Mouse (Mus musculus) adrenal gland, postnatal 4 days (tissue): Measurements from ENCODE around the gene Elmo3. TPM values are rescaled to one million over a fixed set of nuclear protein-coding genes. Genes with fewer than 3 reads are reported as not detected.

Source experiments
- DNase-seq, 2 experiments: peaks; one replicate each; pipeline ENCODE4 v3.0.0; 2021 to 2022; ENCODE audit warnings: low spot score in 2 of 2, mixed read lengths in 2 of 2
- long read RNA-seq, 2 experiments: library from polyadenylated mRNA; stranded (forward); transcript quantifications; one replicate each; pipeline ENCODE4 v2.0.0; 2021
- total RNA-seq, 2 experiments: library from RNA; stranded (reverse); gene quantifications; 2 replicates each; pipeline ENCODE4 v1.2.3; 2021

Gene Elmo3
- total RNA-seq = 10 to 100 TPM in 1 of 2 experiments, 1 to 10 TPM in 1; 9.2 to 13.6 TPM
- long read RNA-seq, experiment 1, transcript Elmo3-201 (20 exons, 3,189 nt) = major isoform, 6 of 12 reads
- long read RNA-seq, experiment 1, partial matches to known transcripts = 1 of 12 reads
- long read RNA-seq, experiment 1, other reads (novel, unspliced or antisense) = 4 of 12 reads
- long read RNA-seq, experiment 2, transcript Elmo3-201 (20 exons, 3,189 nt) = major isoform, 14 of 30 reads
- long read RNA-seq, experiment 2, partial matches to known transcripts = 4 of 30 reads
- long read RNA-seq, experiment 2, other reads (novel, unspliced or antisense) = 11 of 30 reads

DNA sequence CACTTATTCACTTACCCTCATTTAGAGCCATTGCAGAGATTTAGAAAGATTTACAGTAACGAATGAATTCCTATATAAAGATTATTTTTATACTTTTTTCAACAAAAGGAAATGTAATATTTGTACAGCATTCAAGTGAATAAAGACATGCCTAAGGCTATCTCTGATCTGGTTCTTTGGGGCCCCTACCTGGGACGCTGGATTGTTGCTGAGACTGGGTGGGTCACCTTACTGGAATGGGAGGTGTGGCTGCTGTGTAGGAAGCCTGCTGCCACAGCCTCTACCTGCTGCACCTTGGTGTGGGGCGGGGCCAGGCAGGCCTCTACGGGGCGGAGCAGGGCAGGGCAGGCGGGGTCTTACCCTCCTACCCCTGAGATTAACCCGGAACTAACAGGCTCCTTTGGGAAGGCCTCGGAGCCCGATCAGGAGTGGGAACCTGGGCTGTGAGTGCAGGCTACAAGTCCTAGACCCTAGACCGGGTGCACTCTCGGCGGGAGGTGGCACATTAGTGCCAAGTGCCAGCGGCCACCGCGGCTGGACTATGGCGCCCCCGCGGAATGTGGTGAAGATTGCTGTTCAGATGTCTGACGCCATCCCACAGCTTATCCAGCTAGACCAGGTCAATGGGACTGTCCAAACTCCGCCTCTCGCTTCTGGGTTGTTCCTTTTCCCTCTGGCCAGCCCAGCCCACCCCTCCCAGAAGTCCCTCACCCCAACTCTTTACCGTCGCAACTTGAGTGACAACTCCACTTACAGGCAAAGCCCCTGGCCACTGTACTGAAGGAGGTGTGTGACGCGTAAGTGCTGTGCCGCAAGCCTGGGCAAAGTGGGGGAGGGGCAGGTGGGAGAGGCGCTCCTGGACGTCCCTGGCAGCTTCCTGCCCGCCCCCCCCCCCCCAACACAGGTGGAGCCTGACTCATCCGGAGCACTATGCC is at the start of gene Elmo3:
TSS of gene Elmo3 (plus strand) at position 391 of the 935 bp plus-strand sequence.
- no peak for DNase-seq

DNA sequence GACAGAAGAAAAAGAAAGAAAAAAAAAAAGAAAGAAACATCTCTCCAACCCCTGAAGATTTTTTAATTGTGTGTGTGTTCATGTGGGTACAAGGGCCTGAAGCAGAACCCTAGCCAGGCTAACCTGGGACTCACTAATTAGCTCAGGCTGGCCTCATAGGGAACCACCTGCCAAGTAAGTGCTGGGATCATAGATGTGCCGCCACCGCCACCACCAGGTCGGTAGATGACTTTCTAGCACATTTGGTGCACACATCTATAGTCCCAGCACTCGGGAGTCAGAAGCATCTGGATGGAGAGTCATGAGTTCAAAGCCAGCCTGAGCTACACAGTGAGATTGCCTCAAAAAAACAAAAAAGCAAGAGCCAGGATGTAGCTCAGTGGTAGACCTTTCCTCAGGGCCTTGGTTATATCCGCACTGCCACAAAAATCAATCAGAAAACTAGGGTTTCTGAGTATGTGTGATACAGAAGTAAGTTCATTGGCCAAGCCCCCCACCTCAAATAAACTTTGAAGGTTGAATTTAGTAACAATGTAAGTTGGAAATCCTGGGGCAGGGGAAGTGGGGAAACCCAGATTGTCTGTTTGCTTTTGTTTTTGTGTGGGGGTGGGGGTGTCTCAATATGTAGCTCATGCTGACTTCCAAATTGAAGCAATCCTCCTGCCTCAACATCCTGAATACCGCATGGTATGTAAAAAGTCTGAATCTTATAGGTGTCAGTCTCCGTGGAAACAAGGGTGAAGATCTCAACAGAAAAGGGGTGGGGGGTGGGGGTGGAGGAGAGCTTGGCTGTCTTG is 47.9 kb upstream of the Elmo3 start:
- no peak for DNase-seq

DNA sequence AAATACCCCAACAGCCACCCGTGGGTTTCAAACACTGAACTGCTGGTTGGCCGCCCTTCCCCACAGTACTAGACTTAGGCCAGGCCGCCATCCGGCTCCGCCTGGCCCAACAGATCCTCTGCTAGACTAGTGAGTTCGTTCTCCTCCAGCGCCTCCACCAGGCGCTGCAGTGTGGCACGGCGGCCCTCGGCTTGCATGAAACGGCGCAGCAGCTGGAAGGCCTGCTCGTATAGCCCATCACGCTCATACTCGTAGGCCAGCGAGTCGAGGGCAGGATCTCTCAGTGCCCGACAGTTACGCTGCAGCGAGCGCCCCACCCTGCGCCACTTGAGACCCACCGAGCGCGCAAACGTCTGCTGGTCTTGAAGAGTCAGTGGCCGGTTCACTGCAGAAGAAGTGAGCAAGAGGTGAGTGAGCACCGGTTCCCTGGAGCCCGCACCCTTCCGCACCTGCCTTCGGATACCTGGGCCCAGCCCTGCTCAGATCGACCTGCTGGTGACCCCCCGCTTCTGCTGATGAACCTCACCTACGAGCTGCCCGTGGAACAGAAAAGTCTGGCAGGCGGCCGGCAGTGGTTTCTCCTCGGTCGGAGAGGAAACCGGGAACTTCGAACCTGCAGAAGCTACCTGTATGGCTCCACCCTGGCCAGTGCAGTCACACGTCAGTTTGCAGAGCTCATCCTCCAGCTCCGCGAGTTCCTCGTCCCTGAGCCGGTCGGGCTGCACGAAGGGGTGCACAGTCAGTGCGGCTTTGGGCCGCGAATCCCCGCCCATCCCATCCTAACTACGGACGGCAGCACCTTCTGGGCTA is 46.3 kb upstream of the Elmo3 start:
- DNase-seq = no peak

DNA sequence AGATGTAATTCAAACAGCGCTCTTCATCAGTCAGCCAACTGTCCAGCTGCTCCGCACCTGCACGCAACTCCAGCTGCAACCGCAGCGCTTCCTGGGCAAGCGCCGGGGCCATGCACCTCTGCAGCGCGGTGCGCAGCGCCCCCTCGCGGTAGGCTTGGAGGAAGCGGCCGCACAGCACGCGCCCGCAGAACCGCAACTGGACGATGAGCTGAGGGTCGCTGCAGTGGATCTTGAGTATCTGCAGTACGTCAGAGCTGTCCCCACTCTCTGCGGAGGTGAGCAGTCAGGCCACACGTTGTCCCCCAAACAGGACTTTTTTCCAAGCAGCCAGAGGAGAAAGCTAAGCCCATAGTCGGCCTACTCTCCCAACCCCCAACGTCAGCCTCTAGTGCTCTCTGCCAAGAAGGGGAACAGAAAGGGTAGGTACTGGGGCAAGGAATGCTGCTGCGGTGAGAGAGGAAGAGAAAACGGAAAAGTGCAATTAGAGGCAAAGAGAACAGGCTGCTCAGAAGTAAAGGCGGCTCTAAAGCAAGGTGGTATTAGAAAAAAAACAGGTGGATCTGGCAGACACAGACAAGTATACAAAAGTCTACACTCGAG is 45.6 kb upstream of the Elmo3 start:
- DNase-seq = peak in 1 of 2 experiments; percentile 58

DNA sequence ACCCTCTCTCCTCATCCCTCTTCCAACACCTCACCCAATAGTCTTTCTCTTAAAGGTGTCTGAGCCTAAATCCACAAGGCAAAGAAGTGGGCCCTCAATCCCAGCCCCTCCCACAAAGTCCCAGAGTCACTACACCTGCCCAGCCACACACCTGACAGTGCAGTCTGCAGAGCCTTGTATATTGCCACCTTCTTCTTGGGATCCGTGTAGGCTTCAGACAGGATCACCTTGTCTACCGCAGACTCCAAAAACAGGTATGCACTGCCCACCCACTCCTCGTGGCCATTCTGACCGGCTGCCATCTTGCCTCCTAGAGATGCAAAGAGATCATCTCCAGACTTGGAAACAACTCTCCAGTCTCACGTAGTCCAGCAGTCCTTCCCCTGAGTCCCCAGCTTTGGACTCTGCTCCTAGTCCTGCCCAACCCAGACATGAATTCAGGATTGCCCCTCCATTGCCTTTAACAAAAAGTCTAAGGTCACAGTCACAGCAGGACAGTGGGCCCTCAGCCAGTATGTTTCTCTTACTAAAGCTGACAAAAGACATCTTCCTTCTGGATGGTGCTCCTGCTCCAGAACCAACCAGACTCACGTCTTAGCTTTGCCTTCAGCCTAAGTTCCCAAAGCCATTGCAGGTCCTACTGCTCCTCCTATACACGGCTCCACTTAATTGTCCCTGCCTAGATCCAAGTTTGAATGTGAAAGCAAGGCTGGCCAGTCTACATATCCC is 44.9 kb upstream of the Elmo3 start:
- DNase-seq = no peak

DNA sequence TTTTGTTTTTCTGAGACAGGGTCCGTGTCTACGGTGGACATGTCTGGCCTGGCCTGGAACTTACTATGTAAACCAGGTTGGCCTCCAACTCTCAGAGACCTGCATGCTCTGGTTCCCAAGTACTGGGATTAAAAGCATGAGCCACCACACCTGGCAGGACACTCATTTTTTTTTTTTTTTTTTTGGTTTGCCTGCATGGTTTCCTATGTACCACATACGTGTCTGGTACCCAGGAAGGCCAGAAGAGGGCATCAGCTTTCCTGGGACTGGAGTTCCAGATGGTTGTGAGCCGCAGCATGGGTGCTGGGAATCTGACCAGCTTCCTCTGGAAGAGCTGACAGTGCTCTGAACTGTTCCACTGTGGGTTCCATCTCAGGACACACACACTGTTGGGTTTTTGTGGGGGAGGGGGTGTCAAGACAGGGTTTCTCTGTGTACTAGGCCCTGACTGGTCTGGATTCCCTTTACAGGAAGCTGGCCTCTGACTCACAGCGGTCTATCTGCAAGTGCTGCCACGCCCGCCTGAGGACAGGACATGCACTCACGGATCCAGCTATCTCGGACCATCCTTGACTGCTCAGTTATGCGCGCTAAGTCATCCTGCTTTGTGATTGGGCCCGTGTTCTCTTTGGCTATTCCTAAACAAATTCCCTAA is 43.9 kb upstream of the Elmo3 start:
- no peak for DNase-seq

DNA sequence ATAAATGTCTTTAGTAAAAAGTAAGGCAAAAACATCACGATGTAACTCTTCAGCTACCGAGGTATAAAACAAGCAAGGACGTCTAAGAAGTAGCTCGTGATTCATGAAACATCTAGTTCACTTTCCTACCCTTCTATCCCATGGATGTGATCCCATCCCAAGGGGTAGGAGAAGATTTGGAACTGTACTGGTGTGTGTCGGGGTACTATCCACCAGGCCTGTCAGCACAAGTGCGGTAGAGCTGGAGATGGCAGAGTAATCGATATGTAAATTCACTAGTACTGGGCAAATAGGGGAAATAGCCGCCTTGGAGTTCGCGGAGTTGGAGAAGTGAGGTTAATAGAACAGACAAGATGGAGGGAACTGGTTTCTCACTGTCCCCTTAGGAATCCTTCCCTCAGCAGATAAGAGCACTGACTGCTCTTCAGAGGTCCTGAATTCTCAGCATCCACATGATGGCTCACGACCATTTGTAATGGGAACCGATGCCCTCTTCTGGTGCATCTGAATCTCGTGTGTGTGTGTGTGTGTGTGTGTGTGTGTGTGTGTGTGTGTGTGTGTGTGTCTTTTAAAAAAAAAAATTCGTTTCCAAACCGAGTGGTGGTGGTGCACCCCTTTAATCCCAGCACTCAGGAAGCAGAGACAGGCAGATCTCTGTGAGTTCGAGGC is 42.0 kb upstream of the Elmo3 start:
- no peak for DNase-seq

DNA sequence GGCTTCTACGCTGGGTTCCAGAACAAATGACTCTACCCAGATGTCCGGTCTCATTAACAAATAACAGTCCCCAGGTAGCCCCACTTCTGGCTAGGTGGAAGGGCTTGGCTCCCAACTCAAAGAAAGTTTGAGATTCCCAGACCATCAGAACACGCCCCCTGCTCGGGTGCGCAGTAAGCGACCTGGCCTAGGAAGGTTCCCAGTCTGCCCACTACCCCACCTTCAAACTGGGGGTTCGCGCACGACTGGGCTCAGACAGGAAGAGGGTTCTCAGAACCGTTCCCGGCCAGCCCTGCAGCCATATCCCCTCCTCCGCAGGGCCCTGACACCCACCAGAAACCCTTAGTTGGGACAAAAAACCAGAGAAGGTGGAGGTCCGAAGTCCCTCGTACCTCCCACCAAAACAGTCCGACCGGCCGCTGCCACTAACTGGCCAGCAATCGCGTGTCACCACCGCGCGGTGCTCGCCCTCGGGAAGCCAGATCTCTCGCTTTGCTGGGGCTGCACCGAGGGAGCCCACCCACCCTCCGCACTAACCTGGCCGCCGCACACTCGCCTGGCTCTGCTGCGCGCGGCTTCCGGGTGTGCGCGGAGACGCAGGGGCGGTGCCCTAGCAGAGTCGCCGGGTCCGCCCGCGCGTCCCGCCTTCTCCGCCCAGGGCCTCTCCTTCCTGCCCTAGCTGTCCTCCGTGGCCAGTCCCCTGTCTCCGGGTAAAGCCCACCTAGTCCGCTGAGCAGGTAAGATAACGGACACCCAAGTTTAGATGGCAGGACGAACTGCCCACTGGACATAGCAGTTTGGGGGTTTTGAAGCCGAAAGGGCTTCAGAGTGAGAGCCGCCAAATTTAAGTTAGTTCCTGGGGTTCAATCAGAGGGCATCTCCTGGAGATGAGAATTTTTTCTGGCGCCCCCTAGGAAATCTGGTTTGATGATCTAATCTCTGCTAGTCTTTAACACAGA is 41.1 kb upstream of the Elmo3 start, which contains the start of the genes Tradd and Fbxl8:
TSS of gene Tradd (minus strand) at position 586 of the 959 bp plus-strand sequence.
TSS of gene Fbxl8 (plus strand) at position 625 of the 959 bp plus-strand sequence.
- DNase-seq = peak; percentile 40 to 60

DNA sequence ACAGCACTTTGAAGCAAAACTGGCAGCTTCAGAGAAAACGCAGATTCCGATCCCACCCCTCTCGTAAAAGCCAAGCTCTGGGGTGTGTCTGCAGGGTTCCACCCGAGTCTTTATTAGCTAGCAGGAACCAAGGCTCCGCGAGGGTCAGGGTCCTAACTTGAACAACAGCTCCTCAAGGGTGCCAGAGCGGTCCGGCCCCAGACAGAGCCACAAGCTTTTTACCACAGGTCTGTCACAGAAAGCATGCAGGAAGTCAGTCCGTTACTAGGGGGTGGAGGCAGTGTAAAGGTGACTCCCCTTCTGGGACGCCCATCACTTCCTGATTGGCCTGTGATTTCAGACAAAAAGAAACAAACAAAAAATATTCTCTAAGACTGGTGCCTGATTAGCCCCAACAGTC is 40.3 kb upstream of the Elmo3 start:
- DNase-seq = no peak

DNA sequence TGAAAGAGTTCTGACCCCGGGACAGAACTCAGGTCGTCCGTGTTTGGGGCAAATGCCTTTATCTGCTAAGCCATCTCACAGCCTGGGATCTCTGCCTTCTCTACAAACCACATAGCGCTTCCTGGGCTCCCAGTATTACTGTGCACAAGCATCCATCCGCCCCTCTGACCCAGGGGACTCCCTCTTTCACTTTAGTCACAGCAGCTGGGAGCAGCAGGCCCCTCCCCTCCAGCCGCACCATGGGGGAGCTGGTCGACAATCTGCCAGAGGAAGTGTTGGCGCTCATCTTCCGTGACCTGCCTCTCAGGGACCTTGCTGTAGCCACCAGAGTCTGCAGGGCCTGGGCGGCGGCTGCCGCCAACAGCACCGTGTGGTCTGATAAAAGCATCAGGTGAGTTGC is 38.6 kb upstream of the Elmo3 start:
- no peak for DNase-seq

DNA sequence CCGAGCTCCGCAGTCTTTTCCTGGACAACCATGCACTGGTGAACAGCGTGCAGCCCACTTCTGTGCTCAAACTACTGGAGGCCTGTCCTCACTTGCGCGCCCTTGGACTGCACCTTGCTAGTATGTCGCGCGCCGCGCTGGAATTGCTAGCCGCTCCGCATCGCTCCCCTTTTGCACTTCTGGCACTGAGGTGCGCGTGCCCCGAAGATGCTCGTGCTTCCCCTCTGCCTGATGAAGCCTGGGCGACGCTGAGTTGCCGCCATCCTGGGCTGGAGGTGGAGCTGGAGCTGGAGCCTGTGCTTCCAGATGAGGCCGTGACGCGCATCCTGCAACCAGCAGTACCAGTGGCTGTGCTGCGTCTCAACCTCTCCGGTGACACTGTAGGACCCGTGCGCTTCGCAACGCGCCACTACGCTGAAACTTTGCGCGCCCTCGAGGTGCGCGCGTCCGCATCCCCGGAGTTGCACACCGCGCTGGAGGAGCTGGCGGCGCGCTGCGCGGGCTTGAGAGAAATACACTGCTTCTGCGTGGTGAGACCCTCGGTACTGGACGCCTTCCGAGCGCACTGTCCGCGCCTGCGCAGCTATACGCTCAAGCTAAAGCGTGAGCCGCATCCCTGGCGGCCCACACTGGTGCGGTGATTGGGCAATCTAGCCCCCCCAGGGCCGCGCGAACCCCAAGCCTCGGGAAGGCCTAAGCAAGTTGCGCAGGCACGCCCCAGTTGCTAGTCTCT is 36.9 kb upstream of the Elmo3 start:
- no peak for DNase-seq

DNA sequence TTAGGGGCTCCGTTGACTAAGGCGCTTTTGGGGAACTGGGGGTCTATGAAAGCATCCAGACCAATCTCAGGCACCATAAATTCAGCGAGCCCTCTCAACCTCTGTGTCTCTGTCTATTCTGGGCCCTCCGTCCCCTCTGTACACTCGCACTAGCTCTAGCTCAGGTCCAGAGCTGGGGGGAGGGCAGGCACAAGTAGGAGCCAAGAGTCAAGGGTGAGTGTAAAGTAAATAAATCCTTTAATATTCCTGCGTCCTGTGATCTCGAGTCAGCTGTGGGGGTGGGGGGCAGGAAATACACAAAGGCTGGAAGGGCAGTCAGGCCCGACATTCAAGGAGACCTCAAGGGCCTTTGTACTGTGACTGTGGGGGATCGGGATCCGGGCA is 36.3 kb upstream of the Elmo3 start:
- DNase-seq = no peak

DNA sequence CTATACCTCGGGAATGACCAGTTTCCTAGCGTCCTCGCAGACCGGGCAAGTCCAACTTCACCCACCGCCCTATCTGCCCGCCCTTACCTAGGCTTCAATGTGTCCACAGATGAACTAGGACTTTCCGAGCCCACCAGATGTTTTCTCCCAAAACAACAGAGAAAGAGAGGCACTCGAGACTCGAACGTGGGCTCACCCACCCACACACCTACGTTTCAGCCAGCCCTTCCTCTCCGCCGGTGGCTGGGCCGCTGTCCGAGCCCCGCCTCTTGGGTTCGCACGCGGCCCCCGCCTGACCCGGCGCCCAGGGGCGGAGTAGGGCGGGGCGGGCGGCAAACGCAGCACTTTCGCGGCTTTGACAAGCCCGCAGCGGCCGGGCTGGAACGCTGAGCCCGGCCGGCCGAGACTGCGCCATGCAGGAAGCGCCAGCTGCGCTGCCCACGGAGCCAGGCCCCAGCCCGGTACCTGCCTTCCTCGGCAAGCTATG is 35.9 kb upstream of the Elmo3 start, which contains the start of gene Hsf4:
TSS of gene Hsf4 (plus strand) at position 341 of the 487 bp plus-strand sequence.
- DNase-seq = no peak

DNA sequence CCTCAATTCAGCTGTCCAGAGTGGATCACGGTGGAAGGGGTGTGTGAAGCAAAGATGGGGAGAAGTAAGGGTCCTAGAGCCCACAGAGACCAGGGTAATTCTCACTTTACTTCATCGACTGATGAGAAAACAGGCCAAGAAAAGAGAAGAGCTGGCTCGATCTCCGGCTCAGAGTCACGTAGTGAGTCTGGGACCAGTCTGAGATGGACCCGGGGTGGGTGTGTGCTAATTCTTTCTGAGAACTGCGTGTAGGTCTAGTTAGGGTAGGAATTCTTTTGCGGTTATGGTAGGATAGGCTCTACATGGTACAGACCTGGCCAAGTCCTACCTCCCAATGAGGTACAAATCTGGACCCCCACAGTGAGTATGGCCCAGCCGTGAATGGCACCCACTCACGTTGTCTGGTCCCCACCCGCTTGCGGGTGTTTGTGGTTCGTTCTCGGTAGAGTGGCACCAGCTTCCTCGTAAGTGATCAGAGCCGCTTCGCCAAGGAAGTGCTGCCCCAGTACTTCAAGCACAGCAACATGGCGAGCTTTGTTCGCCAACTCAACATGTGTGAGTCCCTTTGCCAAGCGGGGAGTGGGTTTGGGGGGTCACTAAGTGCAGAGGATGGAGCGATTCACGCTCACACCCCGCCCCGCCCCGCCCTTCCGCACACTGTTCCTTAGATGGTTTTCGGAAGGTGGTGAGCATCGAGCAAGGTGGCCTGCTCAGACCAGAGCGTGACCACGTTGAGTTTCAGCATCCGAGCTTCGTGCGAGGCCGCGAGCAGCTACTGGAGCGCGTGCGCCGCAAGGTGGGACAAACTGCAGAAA is 35.1 kb upstream of the Elmo3 start:
- DNase-seq = no peak

DNA sequence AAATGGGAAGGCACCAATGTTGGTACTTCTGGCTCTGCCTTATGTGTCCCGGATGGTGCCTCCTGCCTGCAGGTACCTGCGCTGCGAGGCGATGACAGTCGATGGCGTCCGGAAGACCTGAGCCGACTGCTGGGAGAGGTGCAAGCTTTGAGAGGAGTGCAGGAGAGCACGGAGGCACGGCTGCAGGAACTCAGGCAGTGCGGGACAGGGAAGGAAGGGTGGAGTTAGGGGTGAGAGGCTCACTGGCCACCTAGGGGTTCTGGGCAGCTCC is 34.5 kb upstream of the Elmo3 start:
- DNase-seq = no peak

DNA sequence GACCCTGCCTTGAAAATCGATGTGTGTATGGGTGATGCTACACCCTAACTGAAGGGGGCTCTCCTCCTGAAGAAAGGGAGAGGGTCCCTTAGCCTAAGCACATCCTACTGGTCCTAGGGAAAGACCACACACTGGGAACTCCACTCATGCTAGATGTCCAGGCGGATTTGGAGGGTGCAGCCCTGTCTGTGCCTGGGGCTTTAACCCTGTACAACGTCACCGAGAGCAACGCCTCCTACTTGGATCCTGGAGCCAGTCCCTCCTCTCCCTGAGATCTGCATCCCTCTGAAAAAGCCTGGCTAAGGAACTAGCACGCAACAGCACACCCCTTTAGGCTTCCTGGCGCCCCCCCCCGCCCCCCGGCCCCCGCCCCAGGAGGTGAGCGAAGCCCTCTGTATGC is 30.0 kb upstream of the Elmo3 start:
- no peak for DNase-seq
